Mouse (Mus musculus): ENCODE results near the gene Fbxo34. TPM values are rescaled to one million over a fixed set of nuclear protein-coding genes. Genes with fewer than 3 reads are reported as not detected.

The Fbxo34 gene
- polyA plus RNA-seq, 1 experiment, result 10.9 TPM

DNA sequence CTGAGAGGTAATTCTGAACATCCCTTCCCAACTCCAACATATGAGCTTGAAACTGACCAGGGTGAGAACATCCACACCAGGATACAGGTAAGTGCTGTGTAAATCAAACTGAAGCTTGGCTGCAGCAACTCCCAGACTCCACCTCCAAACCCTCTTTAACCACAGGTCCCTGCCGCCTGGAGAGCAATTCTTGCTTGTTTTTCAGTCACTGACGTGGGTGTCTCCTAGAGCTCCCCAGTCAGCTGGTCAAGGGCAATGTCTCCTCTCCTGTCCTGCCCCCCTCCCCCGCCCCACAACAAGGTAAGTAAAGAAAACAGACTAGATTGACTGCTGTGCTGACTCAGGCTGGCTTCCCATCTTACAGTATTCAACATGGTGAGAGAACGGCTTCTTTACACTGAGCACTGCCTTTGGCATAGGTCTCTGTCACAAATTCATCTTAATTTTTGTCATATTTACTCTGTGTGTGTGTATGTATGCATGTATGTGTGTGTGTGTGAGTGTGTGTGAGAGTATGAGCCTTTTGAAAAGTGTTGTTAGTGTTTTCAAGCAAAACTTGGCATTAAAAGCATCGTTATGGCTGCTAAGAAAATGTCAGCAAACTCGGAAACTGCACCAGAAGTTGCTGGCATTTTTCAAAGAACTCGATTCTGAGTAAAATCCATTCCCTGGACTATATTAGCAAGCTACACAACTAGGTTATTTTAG lies 15.4 kb downstream of the Fbxo34 start:
- 35% methylated on average over 7 of the region's 7 CpGs for WGBS
- TF ChIP-seq CTCF (IDR thresholded peaks at IDR 0.05; ENCODE audit: insufficient read depth, low read length) (no peak), POLR2A (IDR thresholded peaks at IDR 0.05; ENCODE audit: borderline replicate concordance, extremely low read depth, low read depth, low read length) (no peak)
- no peak for DNase-seq
- Histone ChIP-seq H3K4me1 (ENCODE audit: control insufficient read depth, insufficient read depth, low read length) (no peaks in the 10 kb centered on the region), H3K4me3 (replicated peaks; ENCODE audit: extremely low read depth, low read depth, low read length) (no peak overlapping the region)

GRCm38 (mm10) chr14:47472359-47472742 lies 22.1 kb downstream of the Fbxo34 start:
- H3K4me1 ChIP-seq (ENCODE audit: control insufficient read depth, insufficient read depth, low read length), result peaks cover 3% of the 10 kb centered on the region
- TF ChIP-seq CTCF (IDR thresholded peaks at IDR 0.05; ENCODE audit: insufficient read depth, low read length) (peak; percentile 55), POLR2A (IDR thresholded peaks at IDR 0.05; ENCODE audit: borderline replicate concordance, extremely low read depth, low read depth, low read length) (peak; percentile 73; the same call in 1 of the 2 replicates)
- WGBS, result under 1% methylated on average over 40 of the region's 40 CpGs
- peak overlapping the region; percentile 85 for H3K4me3 ChIP-seq (replicated peaks; ENCODE audit: extremely low read depth, low read depth, low read length)
- peak; percentile 94 for DNase-seq

GRCm38 (mm10) chr14:47472743-47473546 lies 22.7 kb downstream of the Fbxo34 start:
- DNase-seq, result peak; percentile 66
- Histone ChIP-seq H3K4me3 (replicated peaks; ENCODE audit: extremely low read depth, low read depth, low read length) (peak overlapping the region; percentile 85), H3K4me1 (ENCODE audit: control insufficient read depth, insufficient read depth, low read length) (peaks cover 3% of the 10 kb centered on the region)
- TF ChIP-seq CTCF (IDR thresholded peaks at IDR 0.05; ENCODE audit: insufficient read depth, low read length) (no peak), POLR2A (IDR thresholded peaks at IDR 0.05; ENCODE audit: borderline replicate concordance, extremely low read depth, low read depth, low read length) (no peak)
- WGBS, result 1% methylated on average over 69 of the region's 69 CpGs

GRCm38 (mm10) chr14:47473891-47474290 lies 23.7 kb downstream of the Fbxo34 start:
- 65% methylated on average over 9 of the region's 9 CpGs for WGBS

DNA sequence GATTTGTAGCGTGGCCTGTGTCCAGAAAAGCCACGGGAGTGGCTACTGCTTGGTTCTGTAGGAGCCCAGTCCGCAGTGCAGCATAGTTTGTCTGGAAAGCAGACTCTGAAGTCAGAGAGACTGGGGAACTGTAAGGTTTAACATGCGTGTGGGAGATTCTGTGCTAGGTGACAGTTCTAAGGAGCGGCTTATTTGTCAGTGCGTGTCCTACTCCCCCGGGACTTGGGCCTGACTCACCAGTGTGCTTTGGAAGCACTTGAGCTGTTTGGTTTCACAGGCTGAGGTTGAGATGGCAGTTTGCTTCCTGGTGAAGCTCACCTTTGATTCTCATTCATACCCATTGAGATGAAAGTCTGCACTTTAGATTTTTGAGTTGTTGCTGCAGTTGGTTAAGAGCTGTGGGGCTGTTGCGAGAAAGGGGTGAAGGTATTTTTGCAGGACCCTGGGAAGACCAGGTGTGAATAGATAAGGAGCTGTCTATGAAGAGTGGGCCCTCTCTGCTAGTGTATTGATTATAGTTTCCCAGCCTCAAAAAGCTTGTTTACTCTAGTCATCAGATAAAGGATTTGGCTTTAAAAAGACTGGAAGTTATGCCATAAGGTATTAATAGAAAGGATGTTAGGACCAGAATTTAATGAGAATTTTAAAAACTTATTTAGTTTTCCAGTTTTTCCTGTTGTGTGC lies 24.5 kb downstream of the Fbxo34 start:
- H3K4me3 ChIP-seq (replicated peaks; ENCODE audit: extremely low read depth, low read depth, low read length), result no peak overlapping the region
- TF ChIP-seq POLR2A (IDR thresholded peaks at IDR 0.05; ENCODE audit: borderline replicate concordance, extremely low read depth, low read depth, low read length) (no peak), CTCF (IDR thresholded peaks at IDR 0.05; ENCODE audit: insufficient read depth, low read length) (no peak)
- DNase-seq, result peak; percentile 36
- H3K4me1 ChIP-seq (ENCODE audit: control insufficient read depth, insufficient read depth, low read length), result peaks cover 3% of the 10 kb centered on the region
- WGBS, result 58% methylated on average over 8 of the region's 8 CpGs

More at GRCm38 (mm10) chr14:47473891-47474290, 23.7 kb downstream of the Fbxo34 start:
- DNase-seq, result peak; percentile 21
- Histone ChIP-seq H3K4me3 (replicated peaks; ENCODE audit: extremely low read depth, low read depth, low read length) (peak overlapping the region; percentile 19), H3K4me1 (ENCODE audit: control insufficient read depth, insufficient read depth, low read length) (peaks cover 3% of the 10 kb centered on the region)
- TF ChIP-seq CTCF (IDR thresholded peaks at IDR 0.05; ENCODE audit: insufficient read depth, low read length) (no peak), POLR2A (IDR thresholded peaks at IDR 0.05; ENCODE audit: borderline replicate concordance, extremely low read depth, low read depth, low read length) (no peak)

DNA sequence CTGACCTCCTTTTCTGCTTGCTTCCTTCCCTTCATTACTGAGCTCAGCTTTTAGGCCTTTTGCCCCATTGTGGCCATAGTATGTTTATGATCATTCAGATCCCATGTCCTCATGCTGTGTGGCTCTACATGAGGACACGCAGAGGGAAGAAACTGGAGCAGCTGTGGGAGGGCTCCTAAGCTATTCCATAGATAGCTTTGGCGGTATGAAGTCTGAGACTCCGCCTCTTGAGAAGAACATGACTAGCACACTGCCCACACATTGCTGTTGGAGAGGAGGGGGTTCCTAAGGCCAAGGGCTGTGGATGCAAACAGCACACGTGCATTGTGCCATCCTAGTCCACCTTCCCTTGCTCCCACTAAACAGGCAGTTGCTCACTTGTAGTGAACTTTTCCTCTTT lies 26.0 kb downstream of the Fbxo34 start:
- Histone ChIP-seq H3K4me1 (ENCODE audit: control insufficient read depth, insufficient read depth, low read length) (peaks cover 3% of the 10 kb centered on the region), H3K4me3 (replicated peaks; ENCODE audit: extremely low read depth, low read depth, low read length) (no peak overlapping the region)
- TF ChIP-seq CTCF (IDR thresholded peaks at IDR 0.05; ENCODE audit: insufficient read depth, low read length), result no peak
- TF ChIP-seq POLR2A (IDR thresholded peaks at IDR 0.05; ENCODE audit: borderline replicate concordance, extremely low read depth, low read depth, low read length), result no peak
- 78% methylated on average over 4 of the region's 4 CpGs for WGBS
- no peak for DNase-seq

DNA sequence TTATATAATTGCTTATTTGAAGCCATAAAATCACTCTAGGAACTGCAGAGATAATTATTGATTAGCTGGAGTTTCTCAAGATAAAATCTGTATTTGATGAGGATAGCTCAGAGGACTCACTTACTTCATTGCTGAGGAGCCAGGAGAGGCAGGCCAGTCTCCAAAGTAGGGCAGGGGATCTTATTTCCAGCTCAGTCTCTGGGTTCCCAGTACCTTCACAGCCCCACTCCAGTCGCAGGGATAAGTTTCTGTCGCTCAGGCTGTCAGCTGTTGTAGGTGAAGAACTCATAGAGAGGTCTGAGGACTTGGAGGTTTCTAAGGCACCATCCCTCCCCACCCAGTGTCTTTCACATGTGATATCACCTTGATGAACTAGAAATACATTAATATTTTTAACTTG lies 27.5 kb downstream of the Fbxo34 start:
- WGBS, result 76% methylated on average over 2 of the region's 2 CpGs
- H3K4me3 ChIP-seq (replicated peaks; ENCODE audit: extremely low read depth, low read depth, low read length), result no peak overlapping the region
- no peak for DNase-seq
- H3K4me1 ChIP-seq (ENCODE audit: control insufficient read depth, insufficient read depth, low read length), result peaks cover 3% of the 10 kb centered on the region
- TF ChIP-seq POLR2A (IDR thresholded peaks at IDR 0.05; ENCODE audit: borderline replicate concordance, extremely low read depth, low read depth, low read length) (no peak), CTCF (IDR thresholded peaks at IDR 0.05; ENCODE audit: insufficient read depth, low read length) (no peak)

- 92% methylated on average over 6 of the region's 6 CpGs for WGBS
- Histone ChIP-seq H3K4me1 (ENCODE audit: control insufficient read depth, insufficient read depth, low read length) (no peaks in the 10 kb centered on the region; the same call in none of the 2 replicates), H3K4me3 (replicated peaks; ENCODE audit: extremely low read depth, low read depth, low read length) (no peak overlapping the region)
- TF ChIP-seq POLR2A (IDR thresholded peaks at IDR 0.05; ENCODE audit: borderline replicate concordance, extremely low read depth, low read depth, low read length), result no peak
- TF ChIP-seq CTCF (IDR thresholded peaks at IDR 0.05; ENCODE audit: insufficient read depth, low read length), result no peak
- no peak for DNase-seq
Measured at GRCm38 (mm10) chr14:47482200-47482599, 32.0 kb downstream of the Fbxo34 start.

DNA sequence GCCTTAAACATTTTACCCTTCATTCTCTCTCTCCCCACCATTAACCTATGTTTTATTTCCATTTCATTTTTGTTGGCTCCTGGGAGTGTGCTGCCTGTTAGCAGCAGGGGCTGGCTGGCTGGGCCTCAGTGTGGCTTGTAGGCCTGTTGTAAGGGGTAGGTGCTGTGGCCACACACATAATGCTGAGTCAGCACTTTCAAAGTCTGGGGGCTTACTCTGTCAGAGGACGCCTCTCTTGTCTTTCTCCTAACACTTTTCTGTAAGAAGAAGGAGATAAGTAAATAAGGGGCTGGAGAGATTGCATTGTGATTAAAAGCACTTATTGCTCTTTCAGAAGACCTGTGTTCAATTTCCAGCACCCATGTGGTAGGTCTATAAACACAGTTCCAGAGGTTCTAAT lies 32.9 kb downstream of the Fbxo34 start:
- Histone ChIP-seq H3K4me3 (replicated peaks; ENCODE audit: extremely low read depth, low read depth, low read length) (no peak overlapping the region), H3K4me1 (ENCODE audit: control insufficient read depth, insufficient read depth, low read length) (no peaks in the 10 kb centered on the region; the same call in none of the 2 replicates)
- no peak for TF ChIP-seq CTCF (IDR thresholded peaks at IDR 0.05; ENCODE audit: insufficient read depth, low read length)
- no peak for TF ChIP-seq POLR2A (IDR thresholded peaks at IDR 0.05; ENCODE audit: borderline replicate concordance, extremely low read depth, low read depth, low read length)
- DNase-seq, result no peak
- 76% methylated on average over 1 of the region's 1 CpGs for WGBS

Measured in lung, adult 2 months (tissue).